Mouse (Mus musculus): ENCODE measurements at regions not wholly inside any gene's neighbourhood (a gene's known extent, or its start where the extent isn't known, plus 50 kb on each side); places are given as distances from the start of the nearest gene placed in this dataset.

DNA sequence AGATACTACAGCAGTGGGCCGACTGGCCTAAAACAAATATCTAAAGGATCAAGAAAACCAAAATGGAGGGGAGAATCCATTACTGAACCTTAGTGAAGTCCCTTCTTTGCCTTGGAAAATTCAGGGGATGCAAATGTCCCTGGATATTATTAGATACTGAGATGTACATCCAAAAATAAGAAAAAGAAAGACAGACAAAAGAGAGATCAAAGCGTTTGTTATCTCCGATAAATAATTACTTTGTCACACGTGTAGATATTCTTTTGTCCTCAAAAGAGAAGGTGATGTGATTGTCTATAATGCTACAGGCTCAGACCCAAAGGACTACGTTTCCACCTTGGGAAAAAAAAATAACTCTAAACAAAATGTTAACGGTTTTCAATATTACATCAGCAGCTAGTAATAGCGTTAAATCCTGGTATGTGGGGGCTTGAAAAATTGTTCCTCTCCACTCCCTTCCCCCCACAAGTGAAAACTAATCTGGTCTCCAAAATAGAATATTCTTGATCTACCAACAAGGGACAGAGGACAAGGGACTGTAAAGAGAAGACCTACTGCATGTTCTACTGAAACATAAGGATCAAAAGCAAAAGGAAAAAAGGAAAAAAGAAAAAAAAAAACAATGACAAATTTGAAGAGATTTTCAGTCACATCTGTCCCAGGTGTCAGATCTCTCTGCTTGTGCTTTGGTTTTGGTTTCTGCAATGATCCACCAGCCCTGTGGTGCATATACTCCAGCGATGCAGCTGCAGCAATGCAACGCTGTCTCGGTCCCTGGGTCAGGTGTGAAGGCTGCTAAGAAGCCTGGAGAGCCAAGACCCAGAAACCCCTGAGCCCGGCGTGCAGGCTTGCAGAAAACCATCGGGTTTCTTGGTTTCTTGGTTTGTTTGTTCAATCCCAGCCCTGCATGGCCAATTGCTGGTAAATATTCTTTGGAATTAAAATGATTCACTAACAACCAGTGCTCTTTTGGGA is 256.6 kb upstream of the Nfe2l3 start:
- in situ Hi-C loops (cut with MboI, MseI) = loop anchor here (10.0 kb wide), 3 partner anchors 721 to 1049 kb away; partner anchors contain the start of genes Hoxa7 (in 1 of the 2) and Osbpl3 (in 1 of the 2)

DNA sequence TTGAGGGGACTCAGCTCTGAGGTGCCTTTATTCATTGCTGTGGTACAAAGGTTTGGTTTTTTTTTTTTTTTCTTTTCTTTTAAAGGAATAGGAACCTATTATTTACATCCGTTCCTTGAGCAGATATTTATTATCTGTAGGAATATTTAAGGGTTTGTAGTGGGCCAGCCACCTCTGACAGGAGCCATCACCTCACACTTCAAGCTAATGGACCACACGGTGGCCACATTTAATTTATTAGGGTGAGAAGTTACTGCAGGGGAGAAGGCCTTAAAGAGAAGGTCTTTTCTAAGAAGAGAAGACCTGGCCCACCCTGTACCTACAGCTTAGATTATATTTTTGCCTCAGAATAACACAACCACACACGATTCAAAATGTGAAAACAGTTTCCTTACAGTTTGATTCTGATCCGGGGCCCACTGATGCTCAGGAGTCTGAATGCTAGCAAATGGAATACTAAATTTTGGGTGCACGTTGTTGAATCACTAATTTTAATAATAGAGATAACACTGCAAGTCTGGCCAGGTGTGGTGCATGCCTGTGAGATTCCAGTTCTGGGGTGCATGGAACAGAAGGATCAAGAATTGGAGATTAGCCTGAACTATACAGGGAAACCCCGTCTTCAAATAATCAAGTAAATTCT is 255.6 kb upstream of the Nfe2l3 start:
- in situ Hi-C loops (cut with MboI, MseI) = loop anchor here (10.0 kb wide), 3 partner anchors 722 to 1048 kb away; partner anchors contain the start of genes Hoxa7 (in 1 of the 2) and Osbpl3 (in 1 of the 2)

DNA sequence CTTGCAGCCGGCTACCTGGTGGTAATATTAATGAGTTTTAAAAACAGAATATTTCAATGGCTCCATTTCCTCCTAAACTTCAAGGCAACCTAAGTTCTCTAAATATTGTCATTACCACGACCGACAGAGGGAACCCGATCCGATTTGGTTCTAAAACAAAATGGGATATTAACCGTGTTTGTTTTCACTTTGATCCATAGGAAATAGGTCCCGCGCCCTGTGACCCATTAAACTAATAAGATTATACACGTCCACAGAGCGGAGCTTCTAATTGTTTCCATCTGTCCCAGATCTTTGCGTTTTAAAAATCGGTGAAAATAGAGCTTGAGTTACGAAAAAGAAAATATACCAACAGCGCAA is 254.8 kb upstream of the Nfe2l3 start:
- in situ Hi-C loops (cut with MboI, MseI) = loop anchor here (10.0 kb wide), 3 partner anchors 723 to 1047 kb away; partner anchors contain the start of genes Hoxa7 (in 1 of the 2) and Osbpl3 (in 1 of the 2)

DNA sequence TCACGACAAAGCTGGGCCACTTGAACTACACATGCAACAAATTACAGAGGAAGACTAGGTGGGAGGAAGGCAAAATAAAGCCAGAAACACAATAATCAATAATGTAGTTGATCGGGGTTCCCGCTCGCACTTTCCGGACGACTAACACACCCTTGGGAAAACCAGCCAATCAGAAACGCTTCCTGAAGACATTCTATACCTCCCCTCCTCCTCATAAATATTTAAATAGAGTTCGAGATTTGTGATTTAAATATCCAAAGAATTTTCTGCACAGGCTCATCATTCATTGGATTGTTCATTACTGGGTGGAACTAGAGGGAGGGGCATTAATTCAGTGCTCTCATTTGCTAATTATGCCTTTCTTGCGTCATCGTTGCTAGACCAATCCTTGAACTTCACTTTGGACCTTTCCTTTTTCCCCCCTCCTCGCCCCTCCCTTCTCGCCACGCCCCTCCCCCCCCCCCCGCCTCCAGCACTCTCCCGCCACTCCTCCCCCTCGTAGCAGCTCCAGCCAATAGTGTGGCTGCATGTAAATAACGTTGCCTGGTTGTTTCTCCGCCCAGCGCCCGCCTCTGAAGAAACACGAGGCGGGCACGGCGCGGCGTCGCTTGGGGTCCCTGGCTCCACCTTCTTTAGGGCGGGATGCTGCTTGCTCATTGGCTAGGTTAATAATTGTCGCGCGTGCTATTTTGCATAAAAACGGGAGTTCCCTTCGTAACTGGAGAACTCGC is 254.2 kb upstream of the Nfe2l3 start:
- in situ Hi-C loops (cut with MboI, MseI) = loop anchor here (10.0 kb wide), 3 partner anchors 723 to 1047 kb away; partner anchors contain the start of genes Hoxa7 (in 1 of the 2) and Osbpl3 (in 1 of the 2)

DNA sequence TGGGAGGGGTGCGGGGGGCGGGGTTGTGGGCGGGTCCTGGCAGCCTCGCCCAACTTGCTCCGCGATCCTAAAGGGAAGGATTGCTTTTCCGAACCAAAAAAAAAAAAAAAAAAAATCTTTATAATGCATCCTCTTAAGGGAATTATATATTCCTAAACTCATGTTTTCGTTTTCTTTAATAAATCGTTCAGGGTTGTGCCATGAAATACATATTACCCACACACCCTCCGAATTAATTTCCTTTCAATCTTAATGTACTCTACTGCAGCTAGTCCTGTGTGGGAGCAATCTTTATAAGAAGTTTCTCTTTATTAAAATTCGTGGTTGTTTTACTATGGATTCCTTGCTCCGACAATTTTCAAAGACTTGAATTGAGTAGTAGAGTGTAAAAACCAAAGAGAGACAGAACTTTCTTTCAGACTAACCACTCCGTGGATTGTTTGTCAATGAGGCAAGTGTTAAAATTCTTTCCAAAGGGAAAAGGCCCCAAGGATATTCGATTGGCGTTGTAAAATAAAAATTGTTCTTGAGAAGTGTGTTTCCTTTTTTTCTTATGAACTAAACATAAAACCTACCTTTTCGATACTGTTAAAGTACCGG is 253.6 kb upstream of the Nfe2l3 start:
- in situ Hi-C loops (cut with MboI, MseI) = loop anchor here (10.0 kb wide), 3 partner anchors 724 to 1046 kb away; partner anchors contain the start of genes Hoxa7 (in 1 of the 2) and Osbpl3 (in 1 of the 2)

DNA sequence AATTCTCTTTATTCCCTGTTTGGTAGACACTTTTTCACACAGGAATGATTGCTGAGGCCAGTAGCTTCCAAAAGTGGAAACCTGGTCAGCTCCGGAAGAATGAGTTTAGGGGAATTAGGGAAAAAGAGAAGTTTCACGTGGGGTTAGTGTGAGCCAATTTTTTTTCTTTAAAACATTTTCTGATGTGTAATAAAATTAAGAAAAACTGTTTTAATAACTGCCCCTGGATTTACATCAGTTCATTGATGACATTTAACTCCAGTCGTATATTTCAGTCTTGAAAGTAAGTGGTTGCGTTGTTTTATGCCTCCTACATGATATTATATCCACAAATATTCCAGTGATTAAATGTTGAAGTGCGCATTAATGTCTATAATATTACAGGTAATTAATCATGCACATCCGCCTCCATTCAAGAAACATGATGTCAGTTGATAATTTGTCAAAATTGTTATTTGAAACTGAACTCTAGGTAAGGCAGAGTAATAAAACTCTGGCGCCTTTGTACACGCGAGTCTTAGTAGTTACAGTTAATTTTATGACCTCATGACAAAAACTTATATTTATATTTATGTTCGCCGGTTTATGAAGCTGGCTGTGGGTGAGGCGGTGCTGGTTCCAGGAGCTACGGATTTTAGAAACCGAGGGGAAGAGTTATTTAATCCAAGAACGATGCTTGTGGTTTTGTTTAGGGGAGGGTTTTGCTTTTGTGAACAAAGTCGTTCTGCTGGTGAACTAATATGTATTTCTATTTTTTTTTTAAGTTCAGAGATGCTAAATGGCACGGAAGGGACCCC is 252.5 kb upstream of the Nfe2l3 start:
- in situ Hi-C loops (cut with MboI, MseI) = loop anchor here (10.0 kb wide), 4 partner anchors 725 to 1075 kb away; partner anchors contain the start of genes Hoxa7 (in 1 of the 2) and Osbpl3 (in 1 of the 2)

DNA sequence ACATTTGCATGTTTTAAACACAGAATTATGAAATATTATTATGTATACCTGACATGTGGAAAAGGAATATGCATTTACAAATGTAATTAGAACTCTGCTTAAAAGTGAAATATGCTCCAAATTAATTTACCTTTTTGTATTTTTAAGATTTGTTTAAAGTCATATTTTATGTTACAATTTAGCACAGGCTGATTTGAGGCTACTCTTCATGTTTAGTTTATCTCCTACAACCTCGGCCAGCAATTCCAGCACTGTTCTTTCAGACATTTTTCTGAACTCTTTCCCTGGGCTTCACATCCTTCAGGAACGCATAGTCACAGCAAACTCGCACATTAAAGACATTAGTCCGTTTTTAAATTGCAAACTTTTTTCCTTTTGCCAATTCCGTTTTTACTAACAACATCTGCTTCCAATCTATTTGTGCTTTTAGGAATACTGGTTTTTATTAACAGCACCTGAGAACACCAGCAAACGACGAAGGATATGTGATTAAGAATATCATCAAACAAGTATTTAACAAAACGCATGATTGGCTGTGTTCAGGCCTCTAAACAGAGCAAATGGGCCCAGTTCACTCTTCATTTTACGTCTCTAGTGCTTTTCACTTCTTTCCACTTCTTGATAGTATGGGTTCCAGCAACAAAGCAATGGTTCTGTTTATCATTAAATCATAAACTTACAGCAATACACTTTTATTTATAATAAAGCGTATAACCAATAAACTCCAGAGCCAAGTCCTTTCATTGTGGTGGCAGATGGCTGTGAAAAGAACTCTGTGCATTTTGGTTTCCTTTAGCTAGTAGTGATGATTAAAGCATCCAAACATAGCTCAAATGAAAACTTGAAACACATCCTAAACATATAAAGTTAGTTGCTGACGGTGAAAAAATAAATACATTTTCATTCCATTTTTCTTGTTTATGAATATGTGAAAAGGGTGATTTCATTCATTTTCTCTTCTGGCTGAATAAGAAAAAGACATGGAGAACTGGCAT is 251.3 kb upstream of the Nfe2l3 start:
- in situ Hi-C loops (cut with MboI, MseI) = loop anchor here in 1 of 2 experiments (10.0 kb wide), 1 partner anchor 1074 kb away; no protein-coding TSS in a partner anchor

DNA sequence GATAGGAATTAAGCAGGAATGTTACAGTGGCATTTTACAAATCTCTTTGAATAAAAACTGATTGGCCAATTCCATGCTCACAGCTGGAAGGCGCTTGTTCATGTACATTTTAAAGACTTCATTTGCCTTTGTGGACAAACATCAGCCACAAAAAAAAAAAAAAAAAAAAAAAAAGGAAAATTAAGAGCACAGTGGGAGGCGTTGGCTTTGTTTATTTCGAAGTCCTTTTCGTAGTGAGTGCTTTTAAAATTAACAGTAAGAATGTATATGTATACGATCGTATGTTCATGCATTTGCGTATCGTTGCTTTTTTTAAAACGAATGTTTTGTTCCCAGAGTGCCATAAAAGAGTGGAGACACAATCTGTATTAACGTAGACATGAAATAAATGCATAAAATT is 250.6 kb upstream of the Nfe2l3 start:
- in situ Hi-C loops (cut with MboI, MseI) = loop anchor here in 1 of 2 experiments (10.0 kb wide), 1 partner anchor 1073 kb away; no protein-coding TSS in a partner anchor

DNA sequence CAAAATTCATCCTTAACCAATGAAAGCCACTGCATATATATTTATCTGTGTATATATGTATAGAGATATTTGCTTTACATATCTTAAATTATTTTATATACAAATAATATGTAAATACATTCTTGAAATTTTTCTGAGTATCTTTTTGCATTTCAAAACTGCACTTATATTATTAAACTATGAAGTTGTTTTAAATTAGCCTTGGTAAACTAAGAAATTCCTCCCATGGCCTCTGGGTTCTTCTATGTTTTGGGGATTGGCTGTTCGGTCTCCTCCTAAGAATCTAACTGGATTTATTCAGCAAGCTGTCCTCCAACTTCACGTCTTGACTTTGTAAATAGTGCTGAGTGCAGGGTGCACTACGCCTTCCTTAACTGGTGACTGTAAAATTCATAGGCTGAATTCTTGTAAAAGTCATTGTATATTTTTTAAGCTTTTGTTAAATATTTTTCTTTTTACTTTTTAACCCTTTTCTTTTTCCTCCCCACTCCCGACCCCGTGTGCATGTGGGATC is 249.6 kb upstream of the Nfe2l3 start:
- in situ Hi-C loops (cut with MboI, MseI) = loop anchor here in 1 of 2 experiments (10.0 kb wide), 1 partner anchor 1072 kb away; no protein-coding TSS in a partner anchor

DNA sequence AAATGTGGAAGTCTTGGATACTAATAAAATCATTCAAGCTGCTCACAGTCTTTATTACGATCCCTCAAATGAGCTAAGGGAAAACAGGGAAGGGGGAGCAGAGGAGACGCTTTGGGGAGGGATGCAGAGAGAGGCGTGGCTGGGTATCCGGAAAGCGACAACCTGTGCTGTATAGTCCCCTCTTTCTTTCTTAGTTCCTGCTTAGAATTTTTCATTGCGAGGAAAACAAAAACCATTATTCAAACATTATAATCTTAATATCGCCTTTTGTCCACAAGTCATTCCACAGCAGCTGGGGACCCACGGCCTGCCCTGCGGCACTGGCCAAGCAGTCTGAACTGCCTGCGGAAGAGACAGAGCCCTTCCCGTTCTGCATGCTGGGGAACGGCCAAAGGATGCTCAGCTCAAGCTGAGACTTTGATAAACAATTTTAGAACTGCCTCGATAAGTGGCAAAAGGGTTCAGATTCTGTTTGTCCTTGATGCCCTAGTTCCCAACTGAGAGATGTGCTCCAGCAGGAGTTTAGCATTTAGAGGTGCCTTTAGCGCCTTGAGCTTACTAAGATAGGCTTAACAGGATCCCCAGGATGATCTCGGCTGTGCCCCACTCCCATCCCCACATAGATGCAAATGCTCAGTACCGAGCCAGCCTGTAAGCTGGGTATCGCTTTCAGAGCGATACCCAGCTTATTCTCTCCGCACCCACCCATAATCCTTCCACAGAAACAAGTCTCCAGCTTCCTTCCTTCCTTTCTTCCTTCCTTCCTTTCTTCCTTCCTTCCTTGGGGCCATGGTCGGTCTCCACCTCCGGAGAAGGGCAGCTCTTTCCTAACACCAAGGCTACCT is 248.7 kb upstream of the Nfe2l3 start:
- in situ Hi-C loops (cut with MboI, MseI) = loop anchor here in 1 of 2 experiments (10.0 kb wide), 1 partner anchor 1071 kb away; no protein-coding TSS in a partner anchor

DNA sequence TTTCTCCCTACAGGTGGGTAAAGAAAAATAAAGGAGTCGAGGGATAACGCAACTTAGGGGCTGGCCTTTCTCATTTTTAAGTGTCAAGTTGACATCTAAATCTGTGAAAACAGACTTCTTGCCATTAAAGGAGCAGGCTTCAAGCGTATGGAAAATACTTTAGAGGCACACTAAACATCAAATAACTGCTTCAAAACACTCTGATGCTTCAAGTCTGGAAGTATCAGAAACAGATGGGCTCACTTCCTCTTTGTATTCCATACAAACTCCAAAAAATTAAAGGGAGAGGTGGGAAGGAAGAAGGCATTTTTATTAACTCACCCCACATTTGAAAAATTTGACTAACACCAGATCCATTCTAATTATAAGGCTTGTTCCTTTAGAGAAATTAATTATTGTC is 248.0 kb upstream of the Nfe2l3 start:
- in situ Hi-C loops (cut with MboI, MseI) = loop anchor here in 1 of 2 experiments (10.0 kb wide), 1 partner anchor 1070 kb away; no protein-coding TSS in a partner anchor

DNA sequence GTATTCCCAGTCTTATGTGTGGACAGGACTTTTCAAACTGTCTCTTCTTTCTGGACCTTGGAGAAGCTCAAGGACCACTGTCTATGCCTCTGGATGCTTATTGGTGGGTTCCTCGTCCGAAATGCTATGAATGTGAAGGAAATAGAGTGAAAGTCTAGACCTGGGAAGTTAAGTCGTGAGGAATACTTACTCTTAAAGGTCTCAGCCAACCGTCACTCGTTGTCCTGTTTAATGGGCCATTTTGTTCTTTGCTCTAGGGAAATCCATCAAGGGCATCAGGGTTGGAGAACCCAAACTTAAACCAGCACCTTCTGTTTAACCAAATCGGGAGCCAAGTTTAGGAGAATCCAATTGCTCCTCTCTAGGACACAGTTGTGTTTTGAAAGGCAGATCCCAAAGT is 247.3 kb upstream of the Nfe2l3 start:
- in situ Hi-C loops (cut with MboI, MseI) = loop anchor here in 1 of 2 experiments (10.0 kb wide), 1 partner anchor 1070 kb away; no protein-coding TSS in a partner anchor

DNA sequence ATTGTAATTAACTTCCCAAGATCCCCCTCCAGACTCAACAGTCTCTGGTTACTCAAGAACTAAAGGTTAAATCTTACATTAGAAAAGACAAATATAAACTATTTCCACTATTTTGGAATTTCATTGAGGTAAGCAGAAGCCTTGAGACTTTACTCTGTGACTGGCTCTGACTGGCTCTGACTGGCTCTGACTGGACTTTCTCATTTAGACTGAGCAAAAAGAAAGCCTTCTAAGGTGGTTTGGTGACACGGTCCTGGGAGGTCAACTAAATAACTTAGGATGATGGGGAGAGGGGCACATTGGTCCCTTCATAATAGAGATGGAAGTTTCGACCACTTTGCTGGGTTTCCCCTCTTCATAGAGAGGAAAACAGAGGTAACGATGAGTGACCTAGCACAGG is 243.3 kb upstream of the Nfe2l3 start:
- in situ Hi-C loops (cut with MboI, MseI) = loop anchor here in 1 of 2 experiments (10.0 kb wide), 1 partner anchor 1066 kb away; no protein-coding TSS in a partner anchor

DNA sequence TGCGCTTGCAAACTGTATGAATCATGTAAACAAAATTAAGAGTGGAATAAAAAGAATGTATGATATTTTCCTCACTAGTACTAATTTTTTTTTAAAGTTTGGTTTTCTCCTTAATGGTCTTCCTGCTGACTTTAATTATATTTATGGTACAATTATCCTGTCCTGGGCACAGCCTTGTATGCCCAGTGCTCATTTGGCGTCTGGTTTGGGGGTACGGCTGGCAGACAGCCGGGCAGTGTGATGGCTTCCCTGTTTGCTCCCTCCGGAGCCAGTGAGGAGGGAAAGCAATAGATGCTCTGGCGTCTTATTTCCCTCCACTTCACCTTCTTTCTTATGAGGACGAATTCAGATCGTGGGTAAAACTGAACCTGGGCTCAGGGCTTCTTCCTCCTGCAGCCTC is 239.6 kb upstream of the Nfe2l3 start:
- in situ Hi-C loops (cut with MboI, MseI) = loop anchor here in 1 of 2 experiments (10.0 kb wide), 1 partner anchor 1032 kb away; the partner anchor contains the start of gene Hoxa7

DNA sequence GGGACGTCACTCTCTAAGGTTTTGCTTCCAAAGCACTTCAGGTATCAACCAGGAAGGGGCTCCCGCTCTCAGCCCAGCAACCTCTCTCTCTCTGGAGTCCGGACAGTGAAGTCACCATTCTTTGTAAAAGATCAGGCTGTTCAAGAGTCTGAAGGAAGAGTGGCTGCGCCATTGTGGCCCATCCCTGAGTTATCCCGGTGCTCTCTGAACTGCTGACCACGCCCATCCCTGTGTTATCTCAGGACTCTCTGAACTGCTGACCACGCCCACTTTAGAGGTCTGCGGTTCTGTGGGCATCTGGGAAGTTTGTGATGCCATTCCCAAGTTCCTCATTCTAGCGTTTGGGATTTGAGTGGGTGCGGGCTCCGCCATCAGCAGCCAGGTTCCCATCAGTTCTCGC is 239.1 kb upstream of the Nfe2l3 start:
- in situ Hi-C loops (cut with MboI, MseI) = loop anchor here in 1 of 2 experiments (10.0 kb wide), 1 partner anchor 1031 kb away; the partner anchor contains the start of gene Hoxa7

DNA sequence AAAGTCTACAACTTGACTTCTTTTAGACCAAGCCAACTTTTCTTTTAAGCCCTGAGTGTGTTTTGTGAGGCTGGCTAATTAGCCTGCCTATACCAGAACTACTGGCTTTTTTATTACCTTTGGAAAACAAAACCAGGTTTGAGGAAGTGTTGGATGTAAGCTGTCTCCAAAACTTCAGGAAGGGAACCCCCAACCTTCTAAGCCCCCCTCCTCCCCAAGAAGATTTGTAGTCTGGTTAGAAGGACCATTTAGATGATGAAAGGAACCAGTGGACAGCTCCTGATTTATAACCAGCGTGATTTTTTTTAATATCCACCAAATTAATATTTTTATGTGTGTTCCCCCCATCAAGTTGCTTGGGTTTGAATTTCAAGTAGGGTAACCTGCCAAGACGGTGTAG is 236.1 kb upstream of the Nfe2l3 start:
- in situ Hi-C loops (cut with MboI, MseI) = loop anchor here in 1 of 2 experiments (10.0 kb wide), 1 partner anchor 1028 kb away; the partner anchor contains the start of gene Hoxa7
